Mouse (Mus musculus) hindbrain, postnatal 0 days (tissue): ENCODE measurements at regions not wholly inside any gene's neighbourhood (a gene's known extent, or its start where the extent isn't known, plus 50 kb on each side); places are given as distances from the start of the nearest gene placed in this dataset.

Experiments
- ATAC-seq: fragments of 200-750 bp; cut with Nextera tagmentation; 2 replicates; pipeline ENCODE4 v1.8.0; 2017; ENCODE audit warnings: mild to moderate bottlenecking, moderate TSS enrichment, moderate library complexity
- DNase-seq: peaks from one replicate; pipeline ENCODE4 v3.0.0-alpha.2; 2015; ENCODE audit warnings: low spot score
- H3K27ac ChIP-seq: fragments of 300-500 bp; sonication (generic); 2 replicates; pipeline ENCODE4 v1.5.1; 2014; ENCODE audit warnings: mild to moderate bottlenecking
- H3K27me3 ChIP-seq: fragments of 300-500 bp; sonication (generic); 2 replicates; pipeline ENCODE4 v1.6.1; 2014; ENCODE audit warnings: low read length, mixed read lengths; ENCODE audit not compliant: insufficient read depth
- H3K36me3 ChIP-seq: fragments of 300-500 bp; sonication (generic); 2 replicates; pipeline ENCODE4 v1.6.1; 2014; ENCODE audit warnings: low read length, mixed read lengths; ENCODE audit not compliant: insufficient read depth
- H3K4me1 ChIP-seq: fragments of 300-500 bp; sonication (generic); 2 replicates; pipeline ENCODE4 v1.6.1; 2014; ENCODE audit warnings: antibody characterized with exemption, low read length, mixed read lengths; ENCODE audit not compliant: insufficient read depth
- H3K4me2 ChIP-seq: fragments of 300-500 bp; sonication (generic); 2 replicates; pipeline ENCODE4 v1.6.1; 2014; ENCODE audit warnings: low read depth, mild to moderate bottlenecking, low read length, moderate library complexity, mixed read lengths
- H3K4me3 ChIP-seq: fragments of 300-500 bp; sonication (generic); 2 replicates; pipeline ENCODE4 v1.5.1; 2014; ENCODE audit warnings: low read length
- H3K9ac ChIP-seq: fragments of 300-500 bp; sonication (generic); replicated peaks from 2 replicates; pipeline ENCODE4 v1.6.1; 2014; ENCODE audit warnings: mild to moderate bottlenecking, low read length, moderate library complexity, mixed read lengths
- H3K9me3 ChIP-seq: fragments of 300-500 bp; sonication (generic); 2 replicates; pipeline ENCODE4 v1.6.1; 2016; ENCODE audit warnings: low read length, mixed read lengths
- CTCF ChIP-seq: IDR thresholded peaks from 2 replicates; pipeline ENCODE4 v1.5.1; 2016; ENCODE audit warnings: antibody characterized with exemption, control low read depth, low read depth
- WGBS: fragments of 180-500 bp; shearing (Covaris S2); extraction: QIAGEN DNeasy Blood & Tissue Kit; methylation state at CpG from one replicate; pipeline ENCODE4 v1.1.7; 2014; 5-methylcytosine and 5-hydroxymethylcytosine counted together

DNA sequence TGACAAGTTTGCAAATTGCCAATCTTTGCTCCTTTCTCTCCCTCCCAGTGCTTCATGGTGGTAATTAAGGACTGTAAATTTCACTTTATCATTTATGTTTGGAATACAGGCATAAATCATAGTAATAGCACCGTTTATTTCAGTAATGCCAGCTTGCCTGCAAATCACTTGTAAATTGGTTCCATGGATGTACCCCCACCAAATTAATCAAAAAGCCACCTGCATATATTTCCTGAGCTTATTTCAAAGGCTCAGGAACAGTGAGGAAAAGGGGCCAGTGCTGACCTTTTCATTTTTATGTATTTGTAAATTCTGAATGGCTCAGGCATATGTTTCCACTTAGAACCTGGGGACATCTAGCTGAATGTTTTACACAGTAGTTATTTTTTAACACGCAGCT is 115.0 kb downstream of the D3Ertd751e start:
- Histone ChIP-seq H3K4me1 (no peaks in the 10 kb centered on the region), H3K4me2 (no peak overlapping the region), H3K9me3 (no peaks in the 10 kb centered on the region), H3K9ac (no peak overlapping the region), H3K4me3 (no peak overlapping the region), H3K27ac (no peak overlapping the region), H3K27me3 (no peaks in the 10 kb centered on the region), H3K36me3 (no peaks in the 10 kb centered on the region)
- no peak for TF ChIP-seq CTCF
- DNase-seq (no peak), ATAC-seq (no peak)
- 74% methylated on average over 2 of the region's 2 CpGs for WGBS

DNA sequence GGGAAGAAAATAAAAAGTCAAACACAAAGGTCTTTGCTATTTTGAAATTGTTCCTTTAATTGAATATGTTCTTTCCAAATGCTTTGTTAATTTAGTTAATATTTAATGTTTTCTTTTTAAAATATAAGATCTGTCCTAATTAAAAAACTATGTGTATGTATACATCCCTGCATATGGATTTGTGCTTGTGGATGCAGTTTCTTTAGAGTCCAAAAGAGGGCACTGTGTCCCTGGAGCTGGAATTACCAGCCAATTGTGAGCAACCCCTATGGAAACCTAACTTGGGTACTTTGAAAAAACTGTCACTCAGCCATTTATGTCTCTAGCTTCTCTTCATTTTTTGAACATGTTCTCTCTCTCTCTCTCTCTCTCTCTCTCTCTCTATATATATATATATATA is 120.3 kb downstream of the D3Ertd751e start:
- ATAC-seq (no peak), DNase-seq (no peak)
- Histone ChIP-seq H3K9ac (no peak overlapping the region), H3K4me1 (no peaks in the 10 kb centered on the region), H3K4me3 (no peak overlapping the region), H3K9me3 (no peaks in the 10 kb centered on the region), H3K27ac (no peak overlapping the region), H3K27me3 (no peaks in the 10 kb centered on the region), H3K36me3 (no peaks in the 10 kb centered on the region), H3K4me2 (no peak overlapping the region)
- TF ChIP-seq CTCF = peak; percentile 22

DNA sequence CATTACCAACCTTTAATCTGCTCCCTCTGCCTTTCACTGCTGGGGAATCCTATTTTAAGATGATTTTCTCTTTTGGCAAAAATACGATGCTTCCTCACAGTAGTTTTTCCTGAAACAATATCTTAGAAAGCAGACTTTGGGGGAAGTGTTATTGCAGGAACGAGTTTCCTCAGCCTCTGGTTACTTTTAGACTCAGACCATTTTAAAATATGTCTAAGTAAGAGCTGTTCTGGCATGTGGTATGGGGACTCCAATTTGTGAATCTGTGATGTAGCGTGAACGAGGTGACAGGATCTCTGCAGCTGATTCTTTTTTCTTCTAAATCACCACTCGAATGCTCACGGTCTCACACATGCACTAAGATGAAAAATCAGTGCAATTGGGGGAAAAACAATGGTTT is 166.5 kb downstream of the D3Ertd751e start:
- TF ChIP-seq CTCF = no peak
- 85% methylated on average over 6 of the region's 6 CpGs for WGBS

GRCm38 (mm10) chr3:41913190-41913589 is 170.8 kb downstream of the D3Ertd751e start:
- H3K27me3 ChIP-seq = no peaks in the 10 kb centered on the region
- H3K4me3 ChIP-seq = no peak overlapping the region
- no peak for TF ChIP-seq CTCF
- H3K27ac ChIP-seq = no peak overlapping the region
- no peak overlapping the region for H3K4me2 ChIP-seq
- H3K9me3 ChIP-seq = no peaks in the 10 kb centered on the region
- no peaks in the 10 kb centered on the region for H3K36me3 ChIP-seq
- no peaks in the 10 kb centered on the region for H3K4me1 ChIP-seq
- no peak for ATAC-seq
- no peak for DNase-seq
- WGBS = 86% methylated on average over 2 of the region's 2 CpGs
- no peak overlapping the region for H3K9ac ChIP-seq

More for the DNA sequence above, 166.5 kb downstream of the D3Ertd751e start:
- no peak for DNase-seq
- no peaks in the 10 kb centered on the region for H3K4me1 ChIP-seq
- no peak overlapping the region for H3K4me2 ChIP-seq
- H3K9ac ChIP-seq = no peak overlapping the region
- no peaks in the 10 kb centered on the region for H3K36me3 ChIP-seq
- no peaks in the 10 kb centered on the region for H3K27me3 ChIP-seq
- no peaks in the 10 kb centered on the region for H3K9me3 ChIP-seq
- no peak overlapping the region for H3K27ac ChIP-seq
- ATAC-seq = no peak
- no peak overlapping the region for H3K4me3 ChIP-seq

- Histone ChIP-seq H3K4me2 (peak overlapping the region; percentile 31; the same call in 1 of the 2 replicates), H3K9me3 (no peaks in the 10 kb centered on the region), H3K4me1 (0 out of 2 replicates have a peak, but pooled peaks cover 2% of the 10 kb centered on the region), H3K9ac (no peak overlapping the region), H3K4me3 (no peak overlapping the region), H3K27me3 (no peaks in the 10 kb centered on the region), H3K36me3 (no peaks in the 10 kb centered on the region), H3K27ac (no peak overlapping the region)
- ATAC-seq = peak; percentile 81
- peak; percentile 79 for TF ChIP-seq CTCF
- DNase-seq = peak; percentile 80
- WGBS = 22% methylated on average over 4 of the region's 4 CpGs
Measured at GRCm38 (mm10) chr3:41939843-41940242, 197.4 kb downstream of the D3Ertd751e start.

DNA sequence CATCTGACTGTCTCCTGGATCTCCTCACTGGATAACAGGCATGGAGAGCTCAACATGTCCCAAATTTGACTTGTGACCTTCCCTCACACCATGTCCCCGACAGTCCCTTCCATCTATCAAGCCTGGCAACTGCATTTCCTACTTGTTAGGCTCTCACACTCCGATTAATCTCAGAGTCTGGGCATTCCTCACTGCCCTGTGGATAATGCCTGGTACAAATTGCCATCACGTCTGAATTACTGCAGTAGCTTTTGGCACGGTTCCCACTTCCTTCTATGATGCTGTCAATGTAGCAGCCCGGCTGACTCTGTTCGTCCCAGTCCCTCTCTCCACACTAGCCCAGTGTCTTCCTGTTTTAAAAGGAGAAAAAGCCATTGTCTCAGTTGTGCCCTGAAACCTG is 200.6 kb downstream of the D3Ertd751e start:
- Histone ChIP-seq H3K27me3 (no peaks in the 10 kb centered on the region), H3K9ac (no peak overlapping the region), H3K4me3 (no peak overlapping the region), H3K36me3 (no peaks in the 10 kb centered on the region), H3K4me2 (no peak overlapping the region), H3K9me3 (no peaks in the 10 kb centered on the region), H3K27ac (no peak overlapping the region), H3K4me1 (0 out of 2 replicates have a peak, but pooled peaks cover 2% of the 10 kb centered on the region)
- ATAC-seq = peak; percentile 83
- peak; percentile 78 for DNase-seq
- TF ChIP-seq CTCF = no peak
- 14% methylated on average over 6 of the region's 6 CpGs for WGBS

GRCm38 (mm10) chr3:41949404-41949803 is 207.0 kb downstream of the D3Ertd751e start:
- ATAC-seq = no peak
- WGBS = 88% methylated on average over 2 of the region's 2 CpGs
- no peak overlapping the region for H3K4me2 ChIP-seq

More at GRCm38 (mm10) chr3:41949404-41949803, 207.0 kb downstream of the D3Ertd751e start:
- TF ChIP-seq CTCF = no peak
- H3K4me3 ChIP-seq = no peak overlapping the region
- no peaks in the 10 kb centered on the region for H3K36me3 ChIP-seq
- no peaks in the 10 kb centered on the region for H3K9me3 ChIP-seq
- no peak overlapping the region for H3K27ac ChIP-seq
- no peak overlapping the region for H3K9ac ChIP-seq
- H3K4me1 ChIP-seq = no peaks in the 10 kb centered on the region
- DNase-seq = no peak
- no peaks in the 10 kb centered on the region for H3K27me3 ChIP-seq
